Mouse (Mus musculus) adrenal gland, postnatal 0 days (tissue): ENCODE measurements around the gene Kmt5a. TPM values are rescaled to one million over a fixed set of nuclear protein-coding genes. Genes with fewer than 3 reads are reported as not detected.

Source experiments
- microRNA-seq: library from miRNA; unstranded; fragments of <30 nt; microRNA quantifications from one replicate; pipeline ENCODE4, GENCODE M21; 2016; ENCODE audit warnings: borderline replicate concordance; ENCODE audit not compliant: insufficient number of aligned reads
- polyA plus RNA-seq: library from polyadenylated mRNA; unstranded; fragments of >200 nt; fragmentation: Nextera tagmentation; extraction: Ambion mirVana; gene quantifications from 2 replicates; pipeline ENCODE4 v1.2.1, GENCODE M21; 2015

Kmt5a gene
- polyA plus RNA-seq, result 35.3 and 63.5 TPM in 2 replicates

DNA sequence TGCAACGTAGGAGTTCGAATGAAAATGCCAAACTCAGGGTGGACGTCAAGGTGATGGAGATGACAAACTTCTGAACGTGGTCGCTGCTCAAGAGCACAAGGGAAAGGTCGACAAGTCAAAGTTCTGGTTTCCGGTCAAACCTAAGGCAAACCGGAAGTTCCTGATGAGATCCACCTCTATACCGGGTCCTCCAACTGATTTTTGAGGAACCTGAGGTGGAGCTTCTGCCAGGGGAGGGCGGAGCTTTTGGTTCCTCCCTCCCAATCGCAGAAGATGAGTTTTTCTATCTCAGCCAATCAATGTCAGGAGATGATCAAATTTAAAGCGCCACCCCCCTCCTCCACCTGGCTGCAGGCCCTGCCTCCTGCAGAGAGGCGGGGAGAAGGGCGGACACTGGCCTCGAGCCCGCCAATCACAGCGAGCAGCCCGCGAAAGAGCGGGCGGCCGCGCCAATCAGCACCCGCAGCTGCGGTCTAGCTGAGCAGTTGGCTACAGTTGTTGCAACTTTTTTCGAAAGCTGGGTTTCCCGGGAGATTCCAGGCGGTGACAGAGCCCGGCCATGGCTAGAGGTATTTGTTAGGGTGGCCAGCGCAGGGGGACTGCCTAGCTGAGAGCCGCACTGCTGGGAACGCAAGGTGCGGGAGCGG lies at the start of gene Kmt5a:
Kmt5a (plus strand) TSS at position 484 of the 647 bp plus-strand sequence.

DNA sequence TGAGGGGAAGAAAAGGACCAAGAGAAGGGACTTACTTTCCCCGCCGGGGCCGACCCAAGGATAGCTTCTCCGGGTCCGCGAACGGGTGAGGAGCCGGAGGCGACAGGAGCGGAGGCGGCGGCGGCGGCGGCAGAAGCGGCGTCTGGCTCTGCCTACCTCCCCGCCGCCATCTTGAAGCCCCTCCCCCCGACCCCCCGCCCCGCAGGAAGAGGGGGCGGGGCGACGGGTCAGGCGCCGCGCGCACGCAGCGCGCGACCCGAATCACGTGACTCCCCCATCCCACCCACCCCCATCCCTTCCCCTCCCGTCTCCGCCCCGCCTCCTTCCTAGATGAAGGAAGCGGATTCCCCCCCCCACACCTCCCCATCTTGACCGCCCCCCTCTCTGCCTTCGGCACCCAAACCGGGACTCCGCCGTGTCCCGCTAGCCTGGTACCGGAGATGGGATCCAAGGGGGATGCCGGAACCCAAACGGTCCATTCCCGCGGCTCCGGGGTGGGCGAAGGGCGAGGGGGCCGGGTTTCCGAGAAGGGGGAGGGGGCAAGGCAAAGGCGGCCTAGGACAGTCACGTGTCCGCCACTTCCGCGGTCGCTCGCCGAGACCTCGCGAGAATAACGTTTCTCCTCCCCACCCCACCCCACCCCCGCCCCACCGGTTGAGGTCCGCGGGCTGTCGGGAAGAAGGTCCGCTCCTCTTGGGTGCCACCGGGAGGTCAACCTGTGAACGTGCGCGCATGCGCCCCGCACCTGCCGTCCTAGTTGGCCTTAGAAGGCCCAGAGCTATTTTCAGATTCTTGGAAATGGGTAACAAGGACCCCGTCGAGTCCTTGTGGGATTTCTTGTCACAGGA lies 14.1 kb upstream of the Kmt5a start, which contains the start of gene Sbno1:
Sbno1 (minus strand) TSS at position 590 of the 848 bp plus-strand sequence.

DNA sequence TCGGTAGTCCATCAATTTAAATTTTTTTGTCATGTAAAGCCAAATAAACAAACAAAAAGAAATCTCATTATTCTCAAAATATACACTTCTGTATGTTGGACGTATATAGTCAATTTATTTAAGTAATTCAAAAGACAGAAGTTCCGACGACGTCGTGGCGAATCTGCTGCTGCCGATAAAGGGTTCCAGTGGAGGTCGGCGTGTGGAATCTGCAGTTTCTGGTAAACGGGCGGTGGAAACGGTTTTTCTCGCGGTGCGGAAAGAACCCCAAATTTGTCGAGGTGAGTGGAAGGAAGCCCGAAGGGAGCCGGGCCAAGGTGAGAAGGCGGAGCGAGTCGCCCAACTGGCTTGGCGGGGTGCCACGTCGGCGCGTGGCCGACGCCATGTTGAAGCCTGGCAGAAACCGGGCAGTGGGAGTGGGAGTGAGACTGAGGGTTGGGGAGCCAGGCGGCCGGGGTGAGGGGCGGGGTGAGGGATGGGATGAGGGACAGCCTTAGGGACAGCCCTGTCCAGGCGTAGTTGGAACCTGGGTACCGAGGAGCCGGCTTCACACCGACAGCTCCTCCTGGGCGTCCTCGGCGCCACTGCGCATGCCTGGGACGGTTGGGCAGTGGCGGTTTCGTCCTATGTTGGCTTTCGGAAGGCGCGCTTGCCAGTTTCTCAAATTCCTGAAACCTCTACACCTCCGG lies 43.4 kb downstream of the Kmt5a start, which contains the start of gene Snrnp35:
Snrnp35 (plus strand) TSS at position 169 of the 689 bp plus-strand sequence.

Small RNAs within 50 kb of the gene (microRNA-seq; reads per million reads assigned to microRNA genes)
- not detected for gene Gm27486

Other genes with a start within 250 kb of the Kmt5a start
- 3.2 and 3.3 TPM in 2 replicates for gene Pitpnm2, start 190.2 kb upstream of the Kmt5a start, polyA plus RNA-seq
- 5.1 and 5.5 TPM in 2 replicates for gene Mphosph9, start 112.0 kb upstream of the Kmt5a start, polyA plus RNA-seq
- 13.7 and 15.7 TPM in 2 replicates for gene 2810006K23Rik, start 111.8 kb upstream of the Kmt5a start, polyA plus RNA-seq
- 91.9 and 124 TPM in 2 replicates for gene Cdk2ap1, start 76.8 kb upstream of the Kmt5a start, polyA plus RNA-seq
- 32.4 and 48.5 TPM in 2 replicates for gene Sbno1, start 13.9 kb upstream of the Kmt5a start, polyA plus RNA-seq
- gene Rilpl2, start 38.4 kb downstream of the Kmt5a start, polyA plus RNA-seq, result 43.9 and 45.9 TPM in 2 replicates
- 10.2 and 10.6 TPM in 2 replicates for gene Snrnp35, start 43.2 kb downstream of the Kmt5a start, polyA plus RNA-seq
- gene Rilpl1, start 91.5 kb downstream of the Kmt5a start, polyA plus RNA-seq, result 16.7 and 18.7 TPM in 2 replicates
- gene Tmed2, start 100.8 kb downstream of the Kmt5a start, polyA plus RNA-seq, result 318 and 430 TPM in 2 replicates
- gene Ddx55, start 112.9 kb downstream of the Kmt5a start, polyA plus RNA-seq, result 6.5 and 8.2 TPM in 2 replicates
- 45.0 and 67.7 TPM in 2 replicates for gene Eif2b1, start 139.2 kb downstream of the Kmt5a start, polyA plus RNA-seq
- gene Gtf2h3, start 139.2 kb downstream of the Kmt5a start, polyA plus RNA-seq, result 21.0 and 33.0 TPM in 2 replicates
- 14.9 and 30.9 TPM in 2 replicates for gene Atp6v0a2, start 188.6 kb downstream of the Kmt5a start, polyA plus RNA-seq